Mouse (Mus musculus): Measurements from ENCODE around the gene Maea. TPM values are rescaled to one million over a fixed set of nuclear protein-coding genes. Genes with fewer than 3 reads are reported as not detected.
"Not testable (repeated sequence)": the region's sequence is repeated elsewhere in the genome, so short reads cannot be mapped to it uniquely, and the experiment has no call there.

Gene Maea
- total RNA-seq (2018; cell fraction: chromatin; rRNA removed): 10 to 100 TPM; 15.4 to 82.3 (median 55.9) TPM
- total RNA-seq (2018; cell fraction: cytosol; rRNA removed): 100 to 1,000 TPM in 2 of 26 experiments, 10 to 100 TPM in 24; 61.0 to 101 (median 85.4) TPM
- total RNA-seq (2018; cell fraction: nucleus; rRNA removed): 10 to 100 TPM; 22.2 to 77.4 (median 56.0) TPM
- 70.4 to 83.3 TPM (median 82.3 TPM) in 3 replicates for polyA plus RNA-seq (2018)

DNA sequence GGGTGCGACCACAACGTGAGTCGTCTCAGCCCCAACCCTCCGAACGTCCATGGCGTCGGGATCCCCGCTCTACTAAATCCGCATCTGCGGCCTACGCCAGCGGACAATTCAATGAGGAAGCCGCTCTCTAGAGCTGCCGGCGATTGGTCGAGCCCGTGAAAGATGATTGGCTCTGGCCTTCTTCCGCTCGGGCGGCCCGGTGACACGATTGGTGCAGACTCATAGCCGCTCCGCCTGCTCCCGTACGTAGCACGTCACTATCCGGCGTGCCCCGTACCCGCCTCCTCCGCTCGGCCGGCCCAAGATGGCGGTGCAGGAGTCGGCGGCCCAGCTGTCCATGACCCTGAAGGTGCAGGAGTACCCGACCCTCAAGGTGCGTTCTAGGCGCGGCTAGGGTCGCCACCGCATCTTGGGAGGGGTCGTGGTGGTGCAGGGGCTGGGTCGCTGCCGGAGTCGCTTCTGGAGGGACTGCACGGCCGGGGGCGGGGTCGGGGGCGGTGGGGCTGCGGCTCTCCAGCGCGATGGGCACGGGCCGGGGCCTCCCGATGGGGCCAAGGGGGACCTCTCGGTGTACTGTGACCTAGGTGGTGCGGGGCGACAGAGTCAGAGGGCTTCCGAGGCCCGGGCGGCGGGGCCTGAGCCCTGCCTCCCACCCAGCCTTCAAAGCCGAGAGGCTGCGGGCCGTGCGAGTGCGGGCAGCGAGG is at the start of gene Maea:
Maea (plus strand) TSS at position 237 of the 704 bp plus-strand sequence.
- Histone ChIP-seq H3K4me3 (ENCODE audit: inconsistent target) (peak within 1 kb of the TSS; percentile 57), H3K79me2 (ENCODE audit: inconsistent target) (peaks cover 45% of the 10 kb centered on the region), H3K27ac (peak within 1 kb of the TSS; percentile 55), H3K36me3 (ENCODE audit: inconsistent target) (no peaks in the 10 kb centered on the region)
- WGBS (ENCODE audit: missing documents): under 1% methylated on average over 50 of the region's 71 CpGs

- Histone ChIP-seq H3K36me3 (ENCODE audit: inconsistent target) (no peaks in the 10 kb centered on the region), H3K79me2 (ENCODE audit: inconsistent target) (no peaks in the 10 kb centered on the region), H3K27ac (no peak overlapping the region), H3K4me3 (ENCODE audit: inconsistent target) (no peak overlapping the region)
- WGBS (ENCODE audit: missing documents): 81% methylated on average over 16 of the region's 16 CpGs
Measured at GRCm38 (mm10) chr5:33293796-33294430, 41.4 kb upstream of the Maea start.

DNA sequence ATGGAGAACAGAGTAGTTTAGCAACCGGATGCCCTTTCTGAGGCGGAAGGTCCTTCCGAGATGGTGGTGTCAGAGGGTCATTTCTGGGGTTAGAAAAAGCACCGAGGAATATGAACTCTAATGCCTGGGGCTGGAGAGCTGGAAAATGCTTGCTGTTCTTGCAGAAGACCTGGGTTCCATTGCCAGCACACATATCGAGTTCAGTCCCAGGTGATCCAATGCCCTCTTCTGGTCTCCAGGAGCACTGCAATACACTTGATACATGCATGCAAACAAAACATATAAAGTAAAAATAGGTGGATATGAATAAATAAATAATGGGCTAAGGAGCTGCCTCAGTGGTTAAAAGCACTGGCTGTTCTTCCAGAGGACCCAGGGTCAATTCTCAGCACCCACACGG is 38.1 kb upstream of the Maea start:
- Histone ChIP-seq H3K27ac (no peak overlapping the region), H3K4me3 (ENCODE audit: inconsistent target) (no peak overlapping the region), H3K79me2 (ENCODE audit: inconsistent target) (no peaks in the 10 kb centered on the region), H3K36me3 (ENCODE audit: inconsistent target) (no peaks in the 10 kb centered on the region)
- WGBS (ENCODE audit: missing documents): 68% methylated on average over 6 of the region's 6 CpGs

- Histone ChIP-seq H3K36me3 (ENCODE audit: inconsistent target) (no peaks in the 10 kb centered on the region), H3K79me2 (ENCODE audit: inconsistent target) (no peaks in the 10 kb centered on the region), H3K27ac (no peak overlapping the region), H3K4me3 (ENCODE audit: inconsistent target) (no peak overlapping the region)
- WGBS (ENCODE audit: missing documents): 88% methylated on average over 2 of the region's 2 CpGs
Measured at GRCm38 (mm10) chr5:33301801-33302200, 33.5 kb upstream of the Maea start.

DNA sequence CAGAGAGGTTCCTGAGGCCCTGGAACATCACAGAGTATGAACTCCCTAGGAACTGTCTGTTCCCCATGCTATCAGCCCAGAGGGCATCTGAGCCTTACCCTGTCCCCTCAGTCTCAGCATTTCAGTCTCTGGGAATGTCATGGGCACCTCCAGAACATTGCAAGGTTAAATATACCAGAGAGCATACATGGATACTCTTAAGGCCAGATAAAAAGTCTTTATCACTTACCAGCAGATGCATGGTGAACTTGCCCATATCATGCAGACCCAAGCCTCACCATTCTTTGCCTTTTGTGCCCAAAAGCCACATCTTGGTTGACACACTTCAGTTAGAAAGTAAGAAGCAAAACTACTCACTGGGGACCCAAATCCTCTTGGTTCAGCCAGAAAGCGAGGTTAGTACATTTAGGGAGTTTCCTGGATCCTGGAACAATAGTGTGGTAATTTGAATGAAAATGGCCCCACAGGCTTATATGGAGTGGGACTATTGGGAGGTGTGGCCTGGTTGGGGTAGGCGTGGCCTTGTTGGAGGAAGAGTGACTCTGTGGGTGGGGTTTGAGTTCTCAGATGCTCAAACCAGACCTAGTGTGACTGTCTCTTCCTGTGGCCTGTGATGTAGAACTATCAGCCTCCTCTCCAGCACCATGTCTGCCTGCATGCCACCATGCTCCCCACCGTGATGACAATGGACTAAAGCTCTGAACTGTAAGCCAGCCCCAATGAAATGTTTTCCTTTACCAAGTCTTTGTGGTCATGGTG is 24.4 kb upstream of the Maea start:
- no peaks in the 10 kb centered on the region for H3K79me2 ChIP-seq (ENCODE audit: inconsistent target)
- no peak overlapping the region for H3K4me3 ChIP-seq (ENCODE audit: inconsistent target)
- H3K27ac ChIP-seq: no peak overlapping the region
- 91% methylated on average over 3 of the region's 3 CpGs for WGBS (ENCODE audit: missing documents)
- no peaks in the 10 kb centered on the region for H3K36me3 ChIP-seq (ENCODE audit: inconsistent target)

- H3K27ac ChIP-seq: no peak overlapping the region
- H3K4me3 ChIP-seq (ENCODE audit: inconsistent target): no peak overlapping the region
- WGBS (ENCODE audit: missing documents): 86% methylated on average over 7 of the region's 7 CpGs
- H3K79me2 ChIP-seq (ENCODE audit: inconsistent target): no peaks in the 10 kb centered on the region
- no peaks in the 10 kb centered on the region for H3K36me3 ChIP-seq (ENCODE audit: inconsistent target)
Measured at GRCm38 (mm10) chr5:33312192-33312591, 23.1 kb upstream of the Maea start.

DNA sequence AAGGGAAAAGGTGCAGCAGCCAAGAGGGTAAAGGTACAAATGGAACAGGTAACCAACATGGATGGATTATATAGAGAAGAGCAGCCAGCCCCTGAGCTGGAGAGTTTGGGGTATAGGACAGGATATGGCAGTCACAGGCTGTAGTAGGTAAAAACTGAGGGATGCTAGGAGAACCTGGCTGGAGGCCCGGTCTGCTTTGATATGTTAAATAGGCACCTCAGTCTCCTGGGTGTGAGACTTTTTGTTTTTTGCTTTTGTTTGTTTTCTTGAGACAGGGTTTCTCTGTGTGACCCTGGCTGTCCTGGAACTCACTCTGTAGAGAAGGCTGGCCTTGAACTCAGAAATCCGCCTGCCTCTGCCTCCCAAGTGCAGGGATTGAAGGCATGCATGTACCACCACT is 10.8 kb upstream of the Maea start:
- H3K36me3 ChIP-seq (ENCODE audit: inconsistent target): no peaks in the 10 kb centered on the region
- 67% methylated on average over 2 of the region's 2 CpGs for WGBS (ENCODE audit: missing documents)
- H3K27ac ChIP-seq: no peak overlapping the region
- H3K4me3 ChIP-seq (ENCODE audit: inconsistent target): no peak overlapping the region
- H3K79me2 ChIP-seq (ENCODE audit: inconsistent target): no peaks in the 10 kb centered on the region

- Histone ChIP-seq H3K36me3 (ENCODE audit: inconsistent target) (no peaks in the 10 kb centered on the region), H3K4me3 (ENCODE audit: inconsistent target) (peak overlapping the region; percentile 42), H3K27ac (peak overlapping the region; percentile 55), H3K79me2 (ENCODE audit: inconsistent target) (peaks cover 38% of the 10 kb centered on the region)
- WGBS (ENCODE audit: missing documents): 20% methylated on average over 17 of the region's 18 CpGs
Measured at GRCm38 (mm10) chr5:33334381-33335272, 682 bp upstream of the Maea start.

- WGBS (ENCODE audit: missing documents): under 1% methylated on average over 31 of the region's 31 CpGs
- Histone ChIP-seq H3K4me3 (ENCODE audit: inconsistent target) (peak overlapping the region; percentile 57), H3K27ac (peak overlapping the region; percentile 32), H3K79me2 (ENCODE audit: inconsistent target) (peaks cover 51% of the 10 kb centered on the region), H3K36me3 (ENCODE audit: inconsistent target) (no peaks in the 10 kb centered on the region)
Measured at GRCm38 (mm10) chr5:33335977-33336360, 660 bp downstream of the Maea start.

DNA sequence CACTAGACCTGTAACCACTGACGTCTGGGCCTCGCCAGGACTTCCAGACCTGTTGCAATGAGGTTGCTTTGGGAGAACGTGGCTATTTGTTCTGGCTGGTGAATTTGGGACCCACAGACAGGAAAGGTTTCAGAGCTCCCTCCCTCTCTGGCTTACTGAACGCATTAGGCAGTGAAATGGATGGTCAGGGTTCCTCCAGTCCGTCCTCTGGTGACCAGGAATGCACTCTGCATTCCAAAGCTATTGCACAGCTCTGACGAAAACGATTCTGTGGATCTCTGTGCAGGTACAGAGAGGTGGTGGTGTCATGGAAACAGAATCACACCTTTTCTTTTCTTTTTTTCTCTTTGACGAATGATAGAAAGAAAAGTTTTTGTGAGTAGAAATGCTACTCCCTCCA is 1.9 kb downstream of the Maea start:
- 79% methylated on average over 8 of the region's 8 CpGs for WGBS (ENCODE audit: missing documents)

GRCm38 (mm10) chr5:33341165-33341564 is 5.9 kb downstream of the Maea start:
- no peak overlapping the region for H3K4me3 ChIP-seq (ENCODE audit: inconsistent target)
- 95% methylated on average over 6 of the region's 6 CpGs for WGBS (ENCODE audit: missing documents)
- H3K27ac ChIP-seq: no peak overlapping the region
- 0 out of 2 replicates have a peak, but pooled peaks cover 3% of the 10 kb centered on the region for H3K36me3 ChIP-seq (ENCODE audit: inconsistent target)
- H3K79me2 ChIP-seq (ENCODE audit: inconsistent target): peaks cover 100% of the 10 kb centered on the region

More for the DNA sequence above, 1.9 kb downstream of the Maea start:
- Histone ChIP-seq H3K79me2 (ENCODE audit: inconsistent target) (peaks cover 63% of the 10 kb centered on the region), H3K27ac (no peak overlapping the region), H3K36me3 (ENCODE audit: inconsistent target) (no peaks in the 10 kb centered on the region), H3K4me3 (ENCODE audit: inconsistent target) (no peak overlapping the region)

- not testable (repeated sequence) for H3K4me3 ChIP-seq (ENCODE audit: inconsistent target); H3K36me3 ChIP-seq (ENCODE audit: inconsistent target); H3K27ac ChIP-seq
- WGBS (ENCODE audit: missing documents): 82% methylated on average over 3 of the region's 3 CpGs
- H3K79me2 ChIP-seq (ENCODE audit: inconsistent target): peaks cover 100% of the 10 kb centered on the region
Measured at GRCm38 (mm10) chr5:33342248-33342647, 6.9 kb downstream of the Maea start.

GRCm38 (mm10) chr5:33342821-33343220 is 7.5 kb downstream of the Maea start:
- Histone ChIP-seq H3K36me3 (ENCODE audit: inconsistent target) (0 out of 2 replicates have a peak, but pooled peaks cover 3% of the 10 kb centered on the region), H3K27ac (no peak overlapping the region), H3K79me2 (ENCODE audit: inconsistent target) (peaks cover 100% of the 10 kb centered on the region), H3K4me3 (ENCODE audit: inconsistent target) (no peak overlapping the region)

- peaks cover 100% of the 10 kb centered on the region for H3K79me2 ChIP-seq (ENCODE audit: inconsistent target)
- H3K4me3 ChIP-seq (ENCODE audit: inconsistent target): no peak overlapping the region
- H3K36me3 ChIP-seq (ENCODE audit: inconsistent target): 0 out of 2 replicates have a peak, but pooled peaks cover 3% of the 10 kb centered on the region
- no peak overlapping the region for H3K27ac ChIP-seq
Measured at GRCm38 (mm10) chr5:33343571-33343970, 8.3 kb downstream of the Maea start.

Measured in macrophage (primary cell).